Mouse (Mus musculus) megakaryocyte, embryonic 14.5 days (primary cell): Measurements from ENCODE around the gene Dab2.

ENCODE experiments used
- FLI1 ChIP-seq: IDR thresholded peaks from 2 replicates; pipeline ENCODE4 v1.6.1; 2012; ENCODE audit warnings: low read length, inconsistent platforms, mixed read lengths
- GATA1 ChIP-seq: IDR thresholded peaks from 3 replicates; pipeline ENCODE4 v1.6.1; 2012; ENCODE audit warnings: mixed read lengths, low read length, inconsistent platforms, borderline replicate concordance

GRCm38 (mm10) chr15:6431777-6432176 lies 132.2 kb downstream of the Dab2 start:
- TF ChIP-seq GATA1 = no peak
- TF ChIP-seq FLI1 = no peak
